Comparison of ENCODE assay signal across 8 mouse cellular contexts in the genomic region with DNA sequence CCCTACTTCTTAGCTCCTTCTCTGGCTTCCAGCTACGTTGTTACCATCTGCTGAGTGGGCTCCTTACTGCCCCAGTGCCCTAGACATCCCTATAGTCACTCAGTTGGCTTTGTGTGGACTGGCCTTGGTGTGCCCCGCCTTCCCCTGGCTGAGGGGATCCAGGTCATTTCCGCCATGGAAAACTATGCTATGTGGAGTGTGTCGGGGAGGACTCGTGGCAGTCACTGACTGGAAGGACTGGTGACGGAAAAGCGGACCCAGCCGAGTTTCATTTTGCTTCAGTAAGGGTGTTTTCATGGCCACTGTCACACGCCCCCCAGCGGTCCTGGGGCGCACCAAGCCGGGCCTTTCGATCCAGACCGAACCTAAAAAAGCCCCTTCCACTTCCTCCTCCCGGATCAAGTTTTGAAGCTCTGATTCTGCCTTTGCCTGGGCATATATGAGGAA. TPM values are rescaled to one million over a fixed set of nuclear protein-coding genes. Genes with fewer than 3 reads are reported as not detected.
DNase-seq lines count a peak whose midpoint lies in the region; ATAC-seq and TF ChIP-seq lines count a peak whose summit lies in the region.

No protein-coding gene starts in this region.

- no peaks in the 10 kb centered on the region for H3K36me3 ChIP-seq in embryonic facial prominence, embryonic 15.5 days
- H3K36me3 ChIP-seq in heart, embryonic 12.5 days: no peaks in the 10 kb centered on the region
- H3K36me3 ChIP-seq in liver, embryonic 14.5 days (replicated peaks; ENCODE audit: control insufficient read depth, insufficient read depth, low read depth): no peaks in the 10 kb centered on the region
- H3K36me3 ChIP-seq in myocyte (ENCODE audit: control insufficient read depth, insufficient read depth): no peaks in the 10 kb centered on the region
- no peaks in the 10 kb centered on the region for H3K36me3 ChIP-seq in stomach, embryonic 16.5 days (ENCODE audit: control insufficient read depth, insufficient read depth, low read length)

- peak overlapping the region; percentile 18 for H3ac ChIP-seq in myocyte (ENCODE audit: control insufficient read depth, insufficient read length)

- peak overlapping the region; percentile 88 for H3K27ac ChIP-seq in embryonic facial prominence, embryonic 15.5 days (replicated peaks)
- H3K27ac ChIP-seq in heart, embryonic 12.5 days (ENCODE audit: poor library complexity, severe bottlenecking): peak overlapping the region; percentile 90
- H3K27ac ChIP-seq in liver, embryonic 14.5 days: no peak overlapping the region
- peak overlapping the region; percentile 80 for H3K27ac ChIP-seq in stomach, embryonic 16.5 days (ENCODE audit: low read length)

- peak overlapping the region; percentile 70 for H3K4me3 ChIP-seq in embryonic facial prominence, embryonic 15.5 days (replicated peaks)
- peak overlapping the region; percentile 89 for H3K4me3 ChIP-seq in heart, embryonic 12.5 days
- peak overlapping the region; percentile 65 to 82 for H3K4me3 ChIP-seq in liver, embryonic 14.5 days (ENCODE audit: insufficient read depth in 1 of 2, low read depth in 2 of 2, low read length in 2 of 2)
- peak overlapping the region; percentile 89 for H3K4me3 ChIP-seq in myocyte
- peak overlapping the region; percentile 87 for H3K4me3 ChIP-seq in stomach, embryonic 16.5 days (replicated peaks; ENCODE audit: low read length)

- no peak for TF ChIP-seq POLR2A in myocyte (IDR thresholded peaks at IDR 0.05; ENCODE audit: insufficient read length, low read depth)

- H3K4me2 ChIP-seq in embryonic facial prominence, embryonic 15.5 days (replicated peaks): peak overlapping the region; percentile 63
- H3K4me2 ChIP-seq in heart, embryonic 12.5 days: peak overlapping the region; percentile 72
- peak overlapping the region; percentile 72 for H3K4me2 ChIP-seq in liver, embryonic 14.5 days (ENCODE audit: low read depth)
- H3K4me2 ChIP-seq in myocyte (ENCODE audit: low read depth): peak overlapping the region; percentile 95
- peak overlapping the region; percentile 85 for H3K4me2 ChIP-seq in stomach, embryonic 16.5 days (ENCODE audit: low read depth, low read length)

- peak; percentile 85 for DNase-seq in CD4-positive helper T cell, adult 2 months (ENCODE audit: low read depth, low spot score)
- peak; percentile 59 for DNase-seq in adrenal gland, postnatal 25 days
- peak; percentile 57 for DNase-seq in kidney, adult 9 months
- peak; percentile 30 to 40 (median 31) for DNase-seq in liver, embryonic 14.5 days (ENCODE audit: low read depth in 3 of 3, low spot score in 3 of 3)

- no peaks in the 10 kb centered on the region for H3K9me3 ChIP-seq in embryonic facial prominence, embryonic 15.5 days (replicated peaks)
- no peaks in the 10 kb centered on the region for H3K9me3 ChIP-seq in heart, embryonic 12.5 days (replicated peaks)
- no peaks in the 10 kb centered on the region for H3K9me3 ChIP-seq in liver, embryonic 14.5 days (ENCODE audit: control insufficient read depth, low read length)
- H3K9me3 ChIP-seq in stomach, embryonic 16.5 days (replicated peaks; ENCODE audit: control insufficient read depth, low read length): no peaks in the 10 kb centered on the region

- peaks cover 58% of the 10 kb centered on the region for H3K4me1 ChIP-seq in embryonic facial prominence, embryonic 15.5 days
- peaks cover 53% of the 10 kb centered on the region for H3K4me1 ChIP-seq in heart, embryonic 12.5 days (replicated peaks)
- H3K4me1 ChIP-seq in liver, embryonic 14.5 days (replicated peaks; ENCODE audit: control insufficient read depth in 2 of 2, insufficient read depth in 2 of 2, low read length in 1 of 2): peaks cover 0 to 32% of the 10 kb centered on the region in 2 experiments; a peak in 2 of 4 replicates
- peaks cover 51% of the 10 kb centered on the region for H3K4me1 ChIP-seq in stomach, embryonic 16.5 days (ENCODE audit: control insufficient read depth, insufficient read depth, low read length)

- no peaks in the 10 kb centered on the region for H3K27me3 ChIP-seq in embryonic facial prominence, embryonic 15.5 days
- H3K27me3 ChIP-seq in heart, embryonic 12.5 days (replicated peaks): no peaks in the 10 kb centered on the region
- H3K27me3 ChIP-seq in liver, embryonic 14.5 days (ENCODE audit: control insufficient read depth, insufficient read depth, low read length): no peaks in the 10 kb centered on the region
- H3K27me3 ChIP-seq in myocyte (ENCODE audit: control insufficient read depth, insufficient read depth, insufficient read length): no peaks in the 10 kb centered on the region
- no peaks in the 10 kb centered on the region for H3K27me3 ChIP-seq in stomach, embryonic 16.5 days (ENCODE audit: control insufficient read depth, insufficient read depth, low read length)

- peak; percentile 65 for TF ChIP-seq CTCF in liver, embryonic 14.5 days (IDR thresholded peaks at IDR 0.05; ENCODE audit: low read depth)

- ATAC-seq in embryonic facial prominence, embryonic 15.5 days (ENCODE audit: insufficient number of reproducible peaks, low FRiP score, low TSS enrichment, low read depth): peak; percentile 56; the same call in 1 of the 2 replicates
- peak; percentile 78 for ATAC-seq in heart, embryonic 12.5 days (ENCODE audit: insufficient number of reproducible peaks, low FRiP score)
- ATAC-seq in liver, embryonic 14.5 days (ENCODE audit: insufficient read depth): peak; percentile 64
- ATAC-seq in stomach, embryonic 16.5 days (ENCODE audit: insufficient read depth, low FRiP score): peak; percentile 64; the same call in 1 of the 2 replicates

- H3K9ac ChIP-seq in embryonic facial prominence, embryonic 15.5 days: peak overlapping the region; percentile 61
- peak overlapping the region; percentile 86 for H3K9ac ChIP-seq in heart, embryonic 12.5 days
- peak overlapping the region; percentile 52 for H3K9ac ChIP-seq in liver, embryonic 14.5 days (replicated peaks)
- H3K9ac ChIP-seq in stomach, embryonic 16.5 days (ENCODE audit: low read length): peak overlapping the region; percentile 75

- no peak for TF ChIP-seq EP300 in liver, embryonic 14.5 days (IDR thresholded peaks at IDR 0.05; ENCODE audit: low read depth)

- 2% methylated on average over 15 of the region's 15 CpGs for WGBS in embryonic facial prominence, embryonic 15.5 days
- WGBS in heart, embryonic 12.5 days: 2% methylated on average over 15 of the region's 15 CpGs
- WGBS in liver, embryonic 14.5 days (ENCODE audit: insufficient replicate concordance): 5% methylated on average over 15 of the region's 15 CpGs
- 3% methylated on average over 15 of the region's 15 CpGs for WGBS in stomach, embryonic 16.5 days

- peaks cover 6% of the 10 kb centered on the region for H3K79me2 ChIP-seq in myocyte (ENCODE audit: control insufficient read depth, insufficient read depth)

TF ChIP-seq in myocyte, 11 proteins besides CTCF, POLR2A, EP300 and RAD21:
- TF ChIP-seq POLR2AphosphoS2 (IDR thresholded peaks at IDR 0.05; ENCODE audit: insufficient read length, low read depth) (no peak), E2F4 (IDR thresholded peaks at IDR 0.05; ENCODE audit: insufficient read depth) (no peak), SRF (IDR thresholded peaks at IDR 0.05; ENCODE audit: control insufficient read depth, insufficient read length, low read depth) (no peak), TCF3 (IDR thresholded peaks at IDR 0.05; ENCODE audit: insufficient read length, low read depth) (no peak), MAX (IDR thresholded peaks at IDR 0.05; ENCODE audit: low read depth) (no peak)

RNA-seq across cellular contexts. Expression of a gene that starts 1.3 kb away (rescaled TPM):
- 453 and 521 TPM in 2 replicates for total RNA-seq in adrenal gland, postnatal 25 days (2021)
- 283 and 290 TPM in 2 replicates for polyA plus RNA-seq in embryonic facial prominence, embryonic 15.5 days (2015; fragmentation: Nextera tagmentation; extraction: Ambion mirVana)
- 261 TPM in 2 replicates for polyA plus RNA-seq in heart, embryonic 12.5 days (2016; fragmentation: Nextera tagmentation; extraction: Ambion mirVana)
- 21.5 and 22.0 TPM in 2 replicates for polyA plus RNA-seq in liver, embryonic 14.5 days (2012; rRNA removed)
- 26.3 and 27.2 TPM in 2 replicates for polyA plus RNA-seq in liver, embryonic 14.5 days (2014; fragmentation: Nextera tagmentation; extraction: Ambion mirVana)
- polyA plus RNA-seq in myocyte (2012; fragmentation: generic; extraction: Trizol): 86.6 TPM
- polyA plus RNA-seq in stomach, embryonic 16.5 days (2015; fragmentation: Nextera tagmentation; extraction: Ambion mirVana): 168 and 175 TPM in 2 replicates

RNA-seq across cellular contexts. Expression of a gene that starts 32.9 kb away (rescaled TPM):
- total RNA-seq in adrenal gland, postnatal 25 days (2021): 0.27 TPM in 1 of 2 replicates, not detected in the other
- polyA plus RNA-seq in embryonic facial prominence, embryonic 15.5 days (2015; fragmentation: Nextera tagmentation; extraction: Ambion mirVana): 0.45 and 1.2 TPM in 2 replicates
- 0.08 TPM in 1 of 2 replicates, not detected in the other for polyA plus RNA-seq in heart, embryonic 12.5 days (2016; fragmentation: Nextera tagmentation; extraction: Ambion mirVana)
- 0.05 and 0.08 TPM in 2 replicates for polyA plus RNA-seq in liver, embryonic 14.5 days (2012; rRNA removed)
- not detected in 2 replicates for polyA plus RNA-seq in liver, embryonic 14.5 days (2014; fragmentation: Nextera tagmentation; extraction: Ambion mirVana)
- not detected for polyA plus RNA-seq in myocyte (2012; fragmentation: generic; extraction: Trizol)
- polyA plus RNA-seq in stomach, embryonic 16.5 days (2015; fragmentation: Nextera tagmentation; extraction: Ambion mirVana): 0.44 and 0.51 TPM in 2 replicates

Comparison
In these comparisons a context has a peak if more than half of its experiments do, and no peak if none do; other contexts are left out.
1. DNase-seq: peak in every context shown above with its lines; median percentile 85 in CD4-positive helper T cell, adult 2 months; 59 in adrenal gland, postnatal 25 days; 57 in kidney, adult 9 months; 31 in liver, embryonic 14.5 days.